In genomic region chr1:36860431-36860849, GRCm38 (mm10) we compare ENCODE assay signal across 9 mouse cellular contexts.
DNase-seq lines count a peak whose midpoint lies in the region; ATAC-seq lines count a peak whose summit lies in the region.
"Had no signal": no experiment of that assay in that cellular context is flagged by ENCODE, and none has a peak within 500 bp of the region (broad histone marks: within the 10 kb centered on the region; RNA-seq: fewer than 3 reads in every experiment).

No protein-coding gene starts in this region.

- H3K27ac ChIP-seq in midbrain, embryonic 15.5 days, result peak overlapping the region; percentile 39
- H3K27ac ChIP-seq in midbrain, embryonic 11.5 days (ENCODE audit: low read depth, low read length), result no peak overlapping the region
- H3K27ac ChIP-seq in heart, embryonic 10.5 days, result peak overlapping the region; percentile 76; the same call in 1 of the 2 replicates
- 0 out of 2 replicates have a peak overlapping the region, but pooled peaks have one; percentile 42 for H3K27ac ChIP-seq in stomach, embryonic 15.5 days
- H3K27ac ChIP-seq: neural tube, embryonic 12.5 days had no signal

- peaks cover 14% of the 10 kb centered on the region for H3K4me1 ChIP-seq in midbrain, embryonic 15.5 days
- H3K4me1 ChIP-seq in midbrain, embryonic 11.5 days (ENCODE audit: control insufficient read depth, insufficient read depth, low read length), result peaks cover 4% of the 10 kb centered on the region; the same call in 1 of the 2 replicates
- H3K4me1 ChIP-seq in heart, embryonic 10.5 days, result peaks cover 34% of the 10 kb centered on the region
- no peaks in the 10 kb centered on the region for H3K4me1 ChIP-seq in stomach, embryonic 15.5 days

- H3K9ac ChIP-seq in midbrain, embryonic 15.5 days, result no peak overlapping the region
- H3K9ac ChIP-seq in midbrain, embryonic 11.5 days (ENCODE audit: low read length), result no peak overlapping the region
- H3K9ac ChIP-seq in stomach, embryonic 15.5 days, result no peak overlapping the region
- H3K9ac ChIP-seq: neural tube, embryonic 12.5 days had no signal

- ATAC-seq in midbrain, embryonic 15.5 days (replicated peaks), result no peak
- ATAC-seq in midbrain, embryonic 11.5 days (ENCODE audit: low FRiP score), result no peak
- ATAC-seq in stomach, embryonic 15.5 days (ENCODE audit: insufficient read depth, low FRiP score, low read depth), result peak; percentile 56; the same call in 1 of the 2 replicates

- no peak overlapping the region for H3K4me2 ChIP-seq in midbrain, embryonic 15.5 days
- H3K4me2 ChIP-seq in midbrain, embryonic 11.5 days, result no peak overlapping the region
- no peak overlapping the region for H3K4me2 ChIP-seq in stomach, embryonic 15.5 days
- H3K4me2 ChIP-seq: neural tube, embryonic 12.5 days had no signal

- no peaks in the 10 kb centered on the region for H3K27me3 ChIP-seq in midbrain, embryonic 15.5 days (replicated peaks)
- no peaks in the 10 kb centered on the region for H3K27me3 ChIP-seq in midbrain, embryonic 11.5 days (ENCODE audit: control insufficient read depth, insufficient read depth, low read length)
- no peaks in the 10 kb centered on the region for H3K27me3 ChIP-seq in heart, embryonic 10.5 days (ENCODE audit: insufficient read depth, poor library complexity, severe bottlenecking)
- H3K27me3 ChIP-seq in stomach, embryonic 15.5 days (replicated peaks), result no peaks in the 10 kb centered on the region
- H3K27me3 ChIP-seq: neural tube, embryonic 12.5 days had no signal

- H3K36me3 ChIP-seq in midbrain, embryonic 15.5 days (replicated peaks), result no peaks in the 10 kb centered on the region
- no peaks in the 10 kb centered on the region for H3K36me3 ChIP-seq in midbrain, embryonic 11.5 days (ENCODE audit: control insufficient read depth, insufficient read depth, low read length)
- 0 out of 2 replicates have a peak, but pooled peaks cover 3% of the 10 kb centered on the region for H3K36me3 ChIP-seq in heart, embryonic 10.5 days
- H3K36me3 ChIP-seq in stomach, embryonic 15.5 days, result no peaks in the 10 kb centered on the region
- H3K36me3 ChIP-seq: neural tube, embryonic 12.5 days had no signal

- WGBS in midbrain, embryonic 15.5 days, result 63% methylated on average over 4 of the region's 4 CpGs
- 80% methylated on average over 4 of the region's 4 CpGs for WGBS in midbrain, embryonic 11.5 days
- 35% methylated on average over 4 of the region's 4 CpGs for WGBS in heart, embryonic 10.5 days
- WGBS in stomach, embryonic 15.5 days, result 34% methylated on average over 4 of the region's 4 CpGs

- no peaks in the 10 kb centered on the region for H3K9me3 ChIP-seq in midbrain, embryonic 15.5 days
- H3K9me3 ChIP-seq in midbrain, embryonic 11.5 days (ENCODE audit: control insufficient read depth, low read length), result no peaks in the 10 kb centered on the region
- no peaks in the 10 kb centered on the region for H3K9me3 ChIP-seq in heart, embryonic 10.5 days
- no peaks in the 10 kb centered on the region for H3K9me3 ChIP-seq in stomach, embryonic 15.5 days
- H3K9me3 ChIP-seq: neural tube, embryonic 12.5 days had no signal

- no peak for DNase-seq in midbrain, embryonic 11.5 days (ENCODE audit: low spot score, missing footprints)
- DNase-seq in heart, embryonic 10.5 days (ENCODE audit: low spot score), result no peak
- peak; percentile 61 for DNase-seq in kidney, postnatal 14 days
- DNase-seq in spleen, postnatal 10 days (ENCODE audit: low spot score in 2 of 2), result no peak
- DNase-seq in urinary bladder, adult 18-20 months (ENCODE audit: low spot score in 2 of 2), result no peak
- DNase-seq in urinary bladder, postnatal 36 days (ENCODE audit: low spot score in 2 of 2), result no peak

- H3K4me3 ChIP-seq in midbrain, embryonic 15.5 days, result no peak overlapping the region
- H3K4me3 ChIP-seq in midbrain, embryonic 11.5 days (ENCODE audit: low read depth, low read length), result no peak overlapping the region
- H3K4me3 ChIP-seq in heart, embryonic 10.5 days, result no peak overlapping the region
- no peak overlapping the region for H3K4me3 ChIP-seq in stomach, embryonic 15.5 days (replicated peaks)
- H3K4me3 ChIP-seq: neural tube, embryonic 12.5 days had no signal
